Mouse (Mus musculus): ENCODE data around the gene Tdrd9. TPM values are rescaled to one million over a fixed set of nuclear protein-coding genes. Genes with fewer than 3 reads are reported as not detected.

Tdrd9 gene
- total and polyA plus RNA-seq, 3 experiments = 28.9 to 46.5 TPM; not detected in 1

GRCm38 (mm10) chr12:111999735-112000134 lies 28.4 kb downstream of the Tdrd9 start:
- Histone ChIP-seq H3K9ac (ENCODE audit: control insufficient read depth, low read depth, low read length, poor library complexity, severe bottlenecking) (no peak overlapping the region), H3K4me1 (ENCODE audit: control insufficient read depth in 1 of 2, insufficient read depth in 2 of 2, low read length in 2 of 2) (no peaks in the 10 kb centered on the region), H3K9me3 (replicated peaks; ENCODE audit: insufficient read depth, low read length) (peaks cover 2% of the 10 kb centered on the region; the same call in 1 of the 2 replicates), H3K36me3 (ENCODE audit: control insufficient read depth in 1 of 2, insufficient read depth in 2 of 2, low read length in 2 of 2) (no peaks in the 10 kb centered on the region), H3K4me3 (ENCODE audit: control insufficient read depth in 1 of 2, insufficient read depth in 1 of 2, low read depth in 2 of 2, low read length in 2 of 2) (no peak overlapping the region), H3K79me2 (ENCODE audit: control insufficient read depth, insufficient read depth, low read length, poor library complexity) (no peaks in the 10 kb centered on the region), H3K27ac (ENCODE audit: control insufficient read depth, low read depth, low read length) (no peak overlapping the region), H3K27me3 (ENCODE audit: control insufficient read depth in 1 of 2, insufficient read depth in 2 of 2, low read length in 2 of 2) (no peaks in the 10 kb centered on the region)
- DNase-seq (ENCODE audit: low read depth, low spot score) = no peak
- TF ChIP-seq GATA1 (IDR thresholded peaks at IDR 0.05; ENCODE audit: low read depth, low read length) (no peak), POLR2A (IDR thresholded peaks at IDR 0.05; ENCODE audit: control insufficient read depth in 1 of 2, insufficient read depth in 1 of 2, low read depth in 1 of 2, low read length in 2 of 2, poor library complexity in 1 of 2) (no peak), JUND (IDR thresholded peaks at IDR 0.05; ENCODE audit: low read depth, low read length) (no peak), CHD2 (IDR thresholded peaks at IDR 0.05; ENCODE audit: low read length) (no peak), NRF1 (IDR thresholded peaks at IDR 0.05; ENCODE audit: insufficient read depth, low read depth, low read length, poor library complexity, severe bottlenecking) (no peak), UBTF (IDR thresholded peaks at IDR 0.05; ENCODE audit: borderline replicate concordance, insufficient read depth, low read depth, low read length) (no peak), ZC3H11A (IDR thresholded peaks at IDR 0.05; ENCODE audit: low read depth, low read length) (no peak), MAX (IDR thresholded peaks at IDR 0.05; ENCODE audit: low read length) (no peak), ZNF384 (IDR thresholded peaks at IDR 0.05; ENCODE audit: low read depth, low read length) (no peak), CTCF (IDR thresholded peaks at IDR 0.05 in 2 of 3, conservative IDR thresholded peaks at IDR 0.05 in 1 of 3; ENCODE audit: control insufficient read depth in 1 of 3, insufficient read depth in 1 of 3, low read depth in 2 of 3, low read length in 3 of 3, poor library complexity in 1 of 3, severe bottlenecking in 1 of 3) (no peak), RCOR1 (IDR thresholded peaks at IDR 0.05; ENCODE audit: low read depth, low read length) (no peak), MAFK (IDR thresholded peaks at IDR 0.05; ENCODE audit: borderline replicate concordance, low read depth, low read length) (no peak), HCFC1 (IDR thresholded peaks at IDR 0.05; ENCODE audit: low read depth, low read length) (no peak), E2F4 (IDR thresholded peaks at IDR 0.05; ENCODE audit: borderline replicate concordance, low read depth, low read length) (no peak), MYB (IDR thresholded peaks at IDR 0.05; ENCODE audit: low read depth, low read length) (no peak)

DNA sequence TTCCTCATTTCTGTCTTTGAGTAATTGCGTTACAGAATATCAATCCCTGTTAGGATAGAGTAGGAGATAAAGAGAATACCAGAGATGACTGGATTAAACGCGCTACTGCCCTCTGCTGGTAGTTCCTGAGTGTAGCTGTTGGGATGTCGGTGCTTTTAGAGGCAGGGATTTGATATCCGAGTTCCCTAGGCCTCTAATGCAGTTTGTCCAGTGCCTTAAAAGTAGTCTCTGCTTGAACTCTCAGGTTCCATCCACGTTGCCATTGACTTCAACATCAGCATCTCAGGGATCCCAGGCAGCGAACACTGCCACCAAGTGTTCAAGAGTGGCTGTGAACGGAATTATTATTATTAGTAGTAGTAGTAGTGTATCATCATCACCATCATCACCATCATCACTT lies 29.9 kb downstream of the Tdrd9 start:
- Histone ChIP-seq H3K79me2 (ENCODE audit: control insufficient read depth, insufficient read depth, low read length, poor library complexity) (no peaks in the 10 kb centered on the region), H3K27me3 (ENCODE audit: control insufficient read depth in 1 of 2, insufficient read depth in 2 of 2, low read length in 2 of 2) (no peaks in the 10 kb centered on the region), H3K27ac (ENCODE audit: control insufficient read depth, low read depth, low read length) (no peak overlapping the region), H3K4me3 (ENCODE audit: control insufficient read depth in 1 of 2, insufficient read depth in 1 of 2, low read depth in 2 of 2, low read length in 2 of 2) (no peak overlapping the region), H3K9ac (ENCODE audit: control insufficient read depth, low read depth, low read length, poor library complexity, severe bottlenecking) (no peak overlapping the region), H3K9me3 (replicated peaks; ENCODE audit: insufficient read depth, low read length) (peaks cover 2% of the 10 kb centered on the region; the same call in 1 of the 2 replicates), H3K36me3 (ENCODE audit: control insufficient read depth in 1 of 2, insufficient read depth in 2 of 2, low read length in 2 of 2) (no peaks in the 10 kb centered on the region), H3K4me1 (ENCODE audit: control insufficient read depth in 1 of 2, insufficient read depth in 2 of 2, low read length in 2 of 2) (no peaks in the 10 kb centered on the region)
- no peak for TF ChIP-seq TCF12 (IDR thresholded peaks at IDR 0.05; ENCODE audit: low read depth, low read length)
- TF ChIP-seq ZKSCAN1 (IDR thresholded peaks at IDR 0.05; ENCODE audit: low read depth, low read length) = no peak
- peak; percentile 57 for TF ChIP-seq RAD21 (IDR thresholded peaks at IDR 0.05; ENCODE audit: low read depth, low read length)
- TF ChIP-seq MXI1 (IDR thresholded peaks at IDR 0.05; ENCODE audit: low read depth, low read length) = no peak
- TF ChIP-seq MYB (IDR thresholded peaks at IDR 0.05; ENCODE audit: low read depth, low read length) = no peak
- no peak for TF ChIP-seq CHD1 (IDR thresholded peaks at IDR 0.05; ENCODE audit: low read depth, low read length)
- no peak for TF ChIP-seq RCOR1 (IDR thresholded peaks at IDR 0.05; ENCODE audit: low read depth, low read length)
- TF ChIP-seq NELFE (IDR thresholded peaks at IDR 0.05; ENCODE audit: low read depth, low read length) = no peak
- TF ChIP-seq GABPA (IDR thresholded peaks at IDR 0.05; ENCODE audit: low read depth, low read length) = no peak; the same call in 1 of the 2 replicates
- TF ChIP-seq SMC3 (IDR thresholded peaks at IDR 0.05; ENCODE audit: low read depth, low read length) = peak; percentile 75
- TF ChIP-seq ZC3H11A (IDR thresholded peaks at IDR 0.05; ENCODE audit: low read depth, low read length) = peak; percentile 72
- peak in 1 of 3 experiments; percentile 83; a peak in 2 of 6 replicates for TF ChIP-seq CTCF (IDR thresholded peaks at IDR 0.05 in 2 of 3, conservative IDR thresholded peaks at IDR 0.05 in 1 of 3; ENCODE audit: control insufficient read depth in 1 of 3, insufficient read depth in 1 of 3, low read depth in 2 of 3, low read length in 3 of 3, poor library complexity in 1 of 3, severe bottlenecking in 1 of 3)
- TF ChIP-seq GATA1 (IDR thresholded peaks at IDR 0.05; ENCODE audit: low read depth, low read length) = peak; percentile 38; the same call in 1 of the 2 replicates
- TF ChIP-seq ETS1 (IDR thresholded peaks at IDR 0.05; ENCODE audit: low read depth, low read length) = no peak
- DNase-seq (ENCODE audit: low read depth, low spot score) = peak; percentile 73
